In the genomic region with DNA sequence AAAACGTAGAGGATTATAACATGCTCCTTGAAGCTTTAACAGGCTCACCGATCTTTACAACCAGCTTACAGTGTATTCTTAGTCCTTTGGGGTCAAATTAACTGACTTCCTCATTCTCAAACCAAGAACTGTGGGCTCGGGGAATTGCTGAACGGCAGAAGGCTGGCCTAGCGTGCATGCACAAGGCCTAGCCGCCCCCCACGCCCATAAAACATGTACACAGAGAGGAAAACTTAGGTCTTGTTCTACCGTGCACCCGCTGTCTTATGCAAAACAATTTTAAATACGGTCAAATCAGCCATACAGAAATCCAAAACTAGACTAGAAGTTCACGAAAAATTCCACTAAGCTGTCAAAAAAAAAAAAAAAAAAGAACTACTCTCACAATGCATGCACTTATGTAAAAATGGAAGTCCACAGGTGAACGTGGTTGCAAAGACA, we compare ENCODE assay signal across 8 mouse cellular contexts. TPM values are rescaled to one million over a fixed set of nuclear protein-coding genes. Genes with fewer than 3 reads are reported as not detected.
DNase-seq lines count a peak whose midpoint lies in the region; ATAC-seq and TF ChIP-seq lines count a peak whose summit lies in the region.

No protein-coding gene starts in this region.

- H3K36me3 ChIP-seq in heart, postnatal 0 days (replicated peaks; ENCODE audit: control insufficient read depth, insufficient read depth, low read length) = 0 out of 2 replicates have a peak, but pooled peaks cover 4% of the 10 kb centered on the region
- H3K36me3 ChIP-seq in limb, embryonic 15.5 days = peaks cover 7% of the 10 kb centered on the region; the same call in 1 of the 2 replicates
- H3K36me3 ChIP-seq in midbrain, postnatal 0 days (ENCODE audit: insufficient read depth, low read length) = no peaks in the 10 kb centered on the region

- H3K9me3 ChIP-seq in heart, postnatal 0 days (replicated peaks; ENCODE audit: control insufficient read depth, low read length) = no peaks in the 10 kb centered on the region
- no peaks in the 10 kb centered on the region for H3K9me3 ChIP-seq in limb, embryonic 15.5 days
- H3K9me3 ChIP-seq in midbrain, postnatal 0 days (ENCODE audit: low read length) = no peaks in the 10 kb centered on the region

- peak overlapping the region; percentile 100 for H3K27ac ChIP-seq in heart, postnatal 0 days (ENCODE audit: low read depth)
- peak overlapping the region; percentile 100 for H3K27ac ChIP-seq in limb, embryonic 15.5 days
- peak overlapping the region; percentile 100 for H3K27ac ChIP-seq in midbrain, postnatal 0 days (ENCODE audit: low read depth, low read length)

- no peaks in the 10 kb centered on the region for H3K27me3 ChIP-seq in heart, postnatal 0 days (ENCODE audit: control insufficient read depth, insufficient read depth, low read length)
- no peaks in the 10 kb centered on the region for H3K27me3 ChIP-seq in limb, embryonic 15.5 days
- H3K27me3 ChIP-seq in midbrain, postnatal 0 days (ENCODE audit: insufficient read depth, low read length) = no peaks in the 10 kb centered on the region

- DNase-seq in right cerebral cortex, postnatal 14 days = peak; percentile 23
- no peak for DNase-seq in right cerebral cortex, adult 18-20 months
- peak; percentile 42 for DNase-seq in embryo, embryonic 10.5 days (ENCODE audit: low spot score)
- DNase-seq in heart, postnatal 0 days (ENCODE audit: low spot score) = peak; percentile 10
- DNase-seq in midbrain, postnatal 0 days (ENCODE audit: low spot score) = peak; percentile 22
- peak; percentile 64 for DNase-seq in thymus, postnatal 4 days
- DNase-seq in adrenal gland, postnatal 25 days = no peak

- peaks cover 12% of the 10 kb centered on the region for H3K4me1 ChIP-seq in heart, postnatal 0 days (ENCODE audit: control insufficient read depth, insufficient read depth)
- H3K4me1 ChIP-seq in limb, embryonic 15.5 days = peaks cover 9% of the 10 kb centered on the region
- no peaks in the 10 kb centered on the region for H3K4me1 ChIP-seq in midbrain, postnatal 0 days (ENCODE audit: insufficient read depth, low read length)

- peak overlapping the region; percentile 98 for H3K4me3 ChIP-seq in heart, postnatal 0 days (ENCODE audit: low read depth, low read length)
- H3K4me3 ChIP-seq in limb, embryonic 15.5 days = peak overlapping the region; percentile 100
- H3K4me3 ChIP-seq in midbrain, postnatal 0 days (ENCODE audit: low read depth, low read length) = peak overlapping the region; percentile 99

- H3K9ac ChIP-seq in heart, postnatal 0 days (replicated peaks; ENCODE audit: low read depth, low read length) = peak overlapping the region; percentile 100
- H3K9ac ChIP-seq in limb, embryonic 15.5 days = peak overlapping the region; percentile 100
- peak overlapping the region; percentile 99 for H3K9ac ChIP-seq in midbrain, postnatal 0 days (replicated peaks; ENCODE audit: low read length, poor library complexity, severe bottlenecking)

- WGBS in heart, postnatal 0 days = 2% methylated on average over 12 of the region's 12 CpGs
- 1% methylated on average over 12 of the region's 12 CpGs for WGBS in limb, embryonic 15.5 days
- WGBS in midbrain, postnatal 0 days = 1% methylated on average over 12 of the region's 12 CpGs

- no peak for TF ChIP-seq EP300 in heart, postnatal 0 days (IDR thresholded peaks at IDR 0.05; ENCODE audit: low read depth)

- TF ChIP-seq CTCF in heart, postnatal 0 days (IDR thresholded peaks at IDR 0.05; ENCODE audit: low read depth) = no peak
- no peak for TF ChIP-seq CTCF in midbrain, postnatal 0 days (IDR thresholded peaks at IDR 0.05)

- no peak for ATAC-seq in heart, postnatal 0 days (ENCODE audit: insufficient read depth, low read depth)
- ATAC-seq in limb, embryonic 15.5 days (ENCODE audit: insufficient number of reproducible peaks, low FRiP score, low TSS enrichment, low read depth) = no peak
- no peak for ATAC-seq in midbrain, postnatal 0 days (ENCODE audit: low FRiP score)

- H3K4me2 ChIP-seq in heart, postnatal 0 days (ENCODE audit: low read depth, low read length) = peak overlapping the region; percentile 82
- H3K4me2 ChIP-seq in limb, embryonic 15.5 days = peak overlapping the region; percentile 52
- H3K4me2 ChIP-seq in midbrain, postnatal 0 days (ENCODE audit: low read depth, low read length, poor library complexity, severe bottlenecking) = peak overlapping the region; percentile 71

RNA-seq across cellular contexts. Expression of a gene that starts 2.8 kb away (rescaled TPM):
- 39.6 and 41.4 TPM in 2 replicates for total RNA-seq in heart, postnatal 0 days (2014; rRNA removed; ENCODE audit: low replicate concordance)
- 71.1 and 72.2 TPM in 2 replicates for polyA plus RNA-seq in heart, postnatal 0 days (2015; fragmentation: Nextera tagmentation; extraction: Ambion mirVana)
- polyA plus RNA-seq in limb, embryonic 15.5 days (2015; fragmentation: Nextera tagmentation; extraction: Ambion mirVana) = 106 and 124 TPM in 2 replicates
- total RNA-seq in midbrain, postnatal 0 days (2014; rRNA removed) = 82.7 and 88.8 TPM in 2 replicates
- polyA plus RNA-seq in midbrain, postnatal 0 days (2015; fragmentation: Nextera tagmentation; extraction: Ambion mirVana) = 134 and 147 TPM in 2 replicates
- 60.2 and 67.5 TPM in 2 replicates for total RNA-seq in adrenal gland, postnatal 25 days (2021)

RNA-seq across cellular contexts. Expression of a gene that starts 15.4 kb away (rescaled TPM):
- total RNA-seq in heart, postnatal 0 days (2014; rRNA removed; ENCODE audit: low replicate concordance) = 925 and 977 TPM in 2 replicates
- polyA plus RNA-seq in heart, postnatal 0 days (2015; fragmentation: Nextera tagmentation; extraction: Ambion mirVana) = 951 and 954 TPM in 2 replicates
- 89.2 and 111 TPM in 2 replicates for polyA plus RNA-seq in limb, embryonic 15.5 days (2015; fragmentation: Nextera tagmentation; extraction: Ambion mirVana)
- total RNA-seq in midbrain, postnatal 0 days (2014; rRNA removed) = 160 and 177 TPM in 2 replicates
- 121 and 128 TPM in 2 replicates for polyA plus RNA-seq in midbrain, postnatal 0 days (2015; fragmentation: Nextera tagmentation; extraction: Ambion mirVana)
- total RNA-seq in adrenal gland, postnatal 25 days (2021) = 333 and 383 TPM in 2 replicates

RNA-seq across cellular contexts. Expression of a gene that starts 30.7 kb away (rescaled TPM):
- total RNA-seq in heart, postnatal 0 days (2014; rRNA removed; ENCODE audit: low replicate concordance) = 14.3 and 16.1 TPM in 2 replicates
- polyA plus RNA-seq in heart, postnatal 0 days (2015; fragmentation: Nextera tagmentation; extraction: Ambion mirVana) = 13.3 and 14.8 TPM in 2 replicates
- 128 and 133 TPM in 2 replicates for polyA plus RNA-seq in limb, embryonic 15.5 days (2015; fragmentation: Nextera tagmentation; extraction: Ambion mirVana)
- 181 and 194 TPM in 2 replicates for total RNA-seq in midbrain, postnatal 0 days (2014; rRNA removed)
- polyA plus RNA-seq in midbrain, postnatal 0 days (2015; fragmentation: Nextera tagmentation; extraction: Ambion mirVana) = 247 and 254 TPM in 2 replicates
- total RNA-seq in adrenal gland, postnatal 25 days (2021) = 122 and 138 TPM in 2 replicates

RNA-seq across cellular contexts. Expression of a gene that starts 50.8 kb away (rescaled TPM):
- 0.23 TPM in 1 of 2 replicates, not detected in the other for total RNA-seq in heart, postnatal 0 days (2014; rRNA removed; ENCODE audit: low replicate concordance)
- polyA plus RNA-seq in heart, postnatal 0 days (2015; fragmentation: Nextera tagmentation; extraction: Ambion mirVana) = 0.12 TPM in 1 of 2 replicates, not detected in the other
- 0.63 and 0.72 TPM in 2 replicates for polyA plus RNA-seq in limb, embryonic 15.5 days (2015; fragmentation: Nextera tagmentation; extraction: Ambion mirVana)
- total RNA-seq in midbrain, postnatal 0 days (2014; rRNA removed) = 0.52 and 0.82 TPM in 2 replicates
- polyA plus RNA-seq in midbrain, postnatal 0 days (2015; fragmentation: Nextera tagmentation; extraction: Ambion mirVana) = 1.5 and 2.0 TPM in 2 replicates
- 2.0 and 3.1 TPM in 2 replicates for total RNA-seq in adrenal gland, postnatal 25 days (2021)

Comparison
In these comparisons a context has a peak if more than half of its experiments do, and no peak if none do; other contexts are left out.
1. DNase-seq: peak in right cerebral cortex, postnatal 14 days (single experiment), embryo, embryonic 10.5 days (single experiment), heart, postnatal 0 days (single experiment), midbrain, postnatal 0 days (single experiment) and thymus, postnatal 4 days (single experiment); none in right cerebral cortex, adult 18-20 months (single experiment) and adrenal gland, postnatal 25 days (single experiment).
2. Peak in every context shown above with its lines, with median percentiles within 50 percentile points of each other: H3K27ac ChIP-seq, H3K4me2 ChIP-seq, H3K4me3 ChIP-seq and H3K9ac ChIP-seq.